Mouse (Mus musculus): ENCODE data around the gene Mlph.

The Mlph gene

DNA sequence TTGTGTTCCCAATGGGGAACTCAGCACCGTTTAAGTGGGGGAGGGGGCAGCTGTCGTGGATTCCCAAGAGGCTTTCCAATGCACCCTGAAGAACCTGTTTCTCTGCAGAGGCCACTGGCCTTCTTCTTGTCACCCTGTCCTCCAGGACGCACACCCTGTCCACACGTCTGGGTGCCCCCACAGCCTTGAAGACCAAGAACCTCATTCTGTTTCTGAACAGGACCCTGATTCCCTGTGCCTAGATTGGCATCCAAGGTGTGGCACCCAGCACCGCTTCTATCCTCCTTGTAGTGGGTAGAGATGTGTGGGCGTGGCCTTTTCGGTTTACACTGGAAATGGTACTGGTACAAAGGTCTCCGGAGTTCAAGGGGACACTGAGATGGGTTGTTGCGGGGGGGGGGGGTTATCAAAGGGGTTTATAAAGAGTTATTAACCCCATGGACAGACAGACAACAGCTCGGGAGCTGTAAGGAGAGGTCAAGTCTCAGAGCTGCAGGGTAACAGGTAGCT, 55.1 kb downstream of the Mlph start:
- no peak for DNase-seq (ENCODE audit: low spot score)

GRCm38 (mm10) chr1:90972911-90973573, 58.2 kb downstream of the Mlph start:
- peak; percentile 81 for DNase-seq (ENCODE audit: low spot score)

- DNase-seq (ENCODE audit: low spot score): no peak
These were observed 58.7 kb downstream of the Mlph start for GRCm38 (mm10) chr1:90973574-90973911.

DNA sequence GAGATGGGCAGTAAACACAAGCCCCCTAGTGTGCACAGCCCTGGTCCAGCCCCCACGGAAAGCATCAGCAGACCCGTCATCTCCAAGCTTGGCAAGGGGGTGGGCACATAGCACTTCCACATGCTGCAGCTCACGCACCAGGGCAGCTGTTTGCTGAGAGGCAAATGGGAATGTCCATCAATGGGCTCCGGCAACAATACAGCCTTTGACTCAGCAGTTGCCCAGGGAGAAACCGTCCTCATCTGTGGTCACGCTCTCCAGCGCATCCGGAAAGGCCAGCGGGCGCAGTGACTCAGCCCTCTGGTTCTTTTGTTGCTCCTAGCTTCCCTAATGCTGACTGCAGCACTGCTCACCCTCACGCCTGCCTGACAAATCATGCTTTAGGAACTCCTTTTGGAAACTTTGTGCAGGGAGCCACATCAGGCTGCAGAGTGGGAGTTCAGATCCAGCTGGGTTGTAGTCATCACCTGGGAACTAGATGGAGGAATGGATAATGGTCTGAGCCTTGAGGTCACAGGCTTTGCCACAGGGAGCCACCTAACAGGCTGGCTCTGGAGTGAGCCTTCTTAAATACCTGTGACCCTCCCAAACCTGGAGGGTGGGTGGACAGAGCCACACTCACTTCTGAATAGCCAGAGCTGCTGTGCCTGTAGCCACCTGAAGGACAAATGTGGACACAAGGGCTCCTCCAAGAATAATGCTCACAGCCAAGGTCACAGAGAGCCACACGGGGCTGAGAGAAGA, 60.2 kb downstream of the Mlph start:
- DNase-seq (ENCODE audit: low spot score): no peak

DNA sequence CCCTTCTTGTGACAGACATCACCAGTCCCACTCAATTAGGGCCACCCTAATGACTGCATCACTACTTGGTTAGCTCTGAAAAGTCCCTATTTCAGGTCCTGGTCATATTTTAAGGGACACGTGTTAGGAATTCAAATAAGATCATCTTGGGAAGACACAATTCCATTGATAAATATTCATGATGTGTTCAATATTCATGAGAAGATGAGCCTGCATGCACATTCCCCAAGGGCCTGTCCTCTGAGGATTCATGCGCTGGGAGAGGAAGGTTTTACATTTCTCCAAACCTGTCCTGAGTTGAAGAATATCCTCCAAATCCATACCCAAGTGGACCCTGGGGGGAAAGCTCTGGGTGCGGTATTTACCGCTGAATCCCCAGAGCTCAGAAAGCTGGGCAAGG, 61.1 kb downstream of the Mlph start:
- no peak for DNase-seq (ENCODE audit: low spot score)

DNA sequence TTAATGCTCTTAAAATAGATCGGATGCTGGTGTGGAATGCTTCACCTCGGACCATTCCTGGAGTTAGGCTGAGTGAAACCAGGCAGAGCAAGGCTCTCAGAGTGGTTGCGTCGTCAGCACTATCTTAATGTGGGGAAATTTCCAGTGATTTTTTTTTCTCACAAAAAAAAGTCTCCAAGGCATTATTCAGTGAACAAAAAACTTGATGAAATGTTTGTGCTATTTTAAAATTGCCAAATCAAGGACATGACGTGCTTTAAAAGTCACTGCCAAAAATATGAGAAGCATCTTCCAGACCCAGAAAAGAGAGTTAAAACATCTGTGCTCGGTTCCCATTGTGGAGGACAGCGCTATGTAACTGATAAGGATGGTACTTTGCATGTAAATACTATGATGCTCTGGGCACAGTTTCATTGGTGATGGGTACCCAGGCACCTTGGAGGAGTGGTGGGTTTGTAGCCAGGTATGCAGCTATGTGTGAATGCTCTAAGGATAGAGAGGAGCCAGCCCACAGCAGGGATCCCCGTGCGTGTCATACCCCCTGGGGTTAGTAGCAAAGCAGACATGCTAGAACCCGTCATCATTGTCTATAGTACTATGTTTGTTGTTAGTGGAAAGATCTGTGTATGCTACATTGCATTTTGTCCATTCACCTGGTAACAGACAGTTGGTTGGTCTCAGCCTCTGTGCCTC, 65.9 kb downstream of the Mlph start:
- DNase-seq (ENCODE audit: low spot score): no peak

GRCm38 (mm10) chr1:90981346-90981745, 66.5 kb downstream of the Mlph start:
- DNase-seq (ENCODE audit: low spot score): no peak

- no peak for DNase-seq (ENCODE audit: low spot score)
These were observed 81.0 kb downstream of the Mlph start for GRCm38 (mm10) chr1:90995916-90996315.

- no peak for DNase-seq (ENCODE audit: low spot score)
These were observed 82.3 kb downstream of the Mlph start for GRCm38 (mm10) chr1:90997136-90997535.

DNA sequence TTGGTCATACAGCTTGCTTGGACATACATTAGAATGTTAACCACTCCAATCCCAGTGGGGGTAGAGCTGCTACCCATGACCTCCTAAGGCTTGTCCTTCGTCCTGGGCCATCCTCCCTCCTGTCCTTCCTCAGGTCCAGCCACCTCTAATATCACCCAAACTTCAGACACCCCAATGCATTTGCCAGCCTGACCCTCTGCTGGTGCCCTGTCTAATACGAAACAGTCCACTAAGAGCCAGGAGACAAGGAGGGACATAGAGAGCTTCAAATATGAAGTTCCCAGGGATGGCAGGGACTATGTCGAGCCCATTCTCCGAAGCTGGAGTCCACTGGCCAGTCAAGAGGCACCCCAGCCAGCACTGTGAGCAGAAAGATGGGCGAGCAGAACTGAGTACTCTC, 82.8 kb downstream of the Mlph start:
- DNase-seq (ENCODE audit: low spot score): no peak

- DNase-seq (ENCODE audit: low spot score): no peak
These were observed 83.5 kb downstream of the Mlph start, which contains the start of gene Lrrfip1 for GRCm38 (mm10) chr1:90998268-90998890. TSS of gene Lrrfip1 (plus strand) at chr1:90998737.

DNA sequence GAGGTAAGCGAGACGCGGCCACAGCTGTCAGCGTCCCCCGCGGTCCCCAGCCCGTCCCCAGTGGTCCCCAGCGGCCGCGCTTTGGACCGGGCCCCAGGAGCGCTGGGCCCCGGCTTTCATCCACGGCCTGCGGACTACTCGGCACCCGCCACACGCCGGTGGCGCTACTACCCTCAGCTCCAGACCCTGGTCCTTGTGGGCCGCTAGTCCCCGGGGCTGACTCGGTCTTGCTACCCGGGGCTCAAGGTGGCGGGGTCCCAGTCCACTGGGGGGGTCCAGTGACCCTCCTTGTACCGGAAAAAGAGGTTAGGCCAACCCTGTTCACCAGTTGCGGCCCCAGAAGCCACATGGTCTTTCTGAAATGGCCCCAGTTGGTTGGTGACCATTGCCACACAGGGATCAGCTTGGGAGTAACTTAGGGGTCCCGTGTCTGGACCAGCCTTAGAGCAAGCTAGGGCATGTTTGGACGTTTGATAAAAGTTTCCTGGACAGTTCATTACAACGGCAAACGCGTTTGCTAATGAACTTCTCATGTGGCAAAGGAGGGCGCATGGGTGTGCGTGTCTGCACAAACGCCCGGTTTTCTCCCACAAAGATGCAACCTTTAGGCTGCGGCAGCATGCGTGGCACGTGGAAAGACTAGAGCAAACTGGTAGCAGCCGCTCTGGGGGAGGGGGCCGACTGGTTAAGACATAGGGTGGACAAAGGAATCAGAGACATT, 84.2 kb downstream of the Mlph start:
- no peak for DNase-seq (ENCODE audit: low spot score)

GRCm38 (mm10) chr1:90999911-91000601, 85.2 kb downstream of the Mlph start:
- no peak for DNase-seq (ENCODE audit: low spot score)

Data from testis, postnatal 14 days (tissue).